Mouse (Mus musculus) thymus, postnatal 36 days (tissue): ENCODE results near the gene Ccl6.
"Not testable (repeated sequence)": the region's sequence is repeated elsewhere in the genome, so short reads cannot be mapped to it uniquely, and the experiment has no call there.

Experiments
- DNase-seq, 2 experiments: peaks; one replicate each; pipeline ENCODE4 v3.0.0; 2022; ENCODE audit warnings: mixed read lengths in 2 of 2

The Ccl6 gene

GRCm38 (mm10) chr11:83557074-83557473, 35.8 kb downstream of the Ccl6 start:
- no peak for DNase-seq

GRCm38 (mm10) chr11:83556085-83556781, 36.7 kb downstream of the Ccl6 start:
- no peak for DNase-seq

GRCm38 (mm10) chr11:83551668-83552067, 41.2 kb downstream of the Ccl6 start:
- DNase-seq: no peak

GRCm38 (mm10) chr11:83551037-83551436, 41.9 kb downstream of the Ccl6 start:
- DNase-seq: not testable (repeated sequence)

GRCm38 (mm10) chr11:83550186-83550632, 42.7 kb downstream of the Ccl6 start:
- DNase-seq: no peak

- no peak for DNase-seq
These were observed 48.7 kb downstream of the Ccl6 start for GRCm38 (mm10) chr11:83544214-83544613.

- DNase-seq: no peak
These were observed 51.5 kb downstream of the Ccl6 start for GRCm38 (mm10) chr11:83541415-83541814.

GRCm38 (mm10) chr11:83540931-83541330, 52.0 kb downstream of the Ccl6 start:
- DNase-seq: no peak

GRCm38 (mm10) chr11:83538705-83539314, 54.1 kb downstream of the Ccl6 start:
- no peak for DNase-seq
